8 mouse cellular contexts compared by ENCODE assay signal in the genomic region with DNA sequence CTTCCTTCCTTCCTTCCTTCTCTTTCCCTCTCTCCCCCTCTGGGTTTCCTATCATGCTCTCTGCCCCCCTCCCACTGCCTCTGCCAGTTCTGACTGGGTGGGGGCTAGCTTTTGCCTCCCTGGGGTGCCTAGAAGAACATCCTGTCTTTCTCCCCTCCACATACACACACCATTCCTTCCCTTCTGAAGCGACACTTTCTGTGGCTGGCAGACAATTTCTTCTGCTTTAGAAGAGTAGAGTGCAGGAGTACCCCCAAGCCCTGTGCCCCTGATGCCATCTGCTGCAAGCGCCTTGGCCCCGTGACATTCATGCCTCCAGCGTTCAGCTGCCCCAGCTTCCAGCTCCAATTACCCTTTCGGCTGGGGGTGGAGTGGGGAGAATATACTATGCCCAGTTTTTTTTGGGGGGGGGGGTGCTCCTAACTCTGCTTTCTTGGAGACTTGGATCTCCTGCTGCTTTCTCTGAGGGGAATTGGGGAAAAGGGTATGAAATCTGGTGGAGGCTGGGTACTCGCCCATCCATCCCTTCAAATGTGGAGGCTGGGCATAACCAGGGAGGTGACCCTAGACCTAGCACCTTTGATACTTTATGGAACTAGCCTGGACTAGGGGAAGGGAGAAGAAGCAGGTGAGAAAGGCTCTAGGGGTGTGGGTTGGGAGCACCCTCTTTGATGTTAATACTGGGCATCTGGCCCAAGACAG. TPM values are rescaled to one million over a fixed set of nuclear protein-coding genes. Genes with fewer than 3 reads are reported as not detected.
A peak's percentile ranks its signal among the peaks of the same experiment; 100 is the strongest.
DNase-seq lines count a peak whose midpoint lies in the region; ATAC-seq and TF ChIP-seq lines count a peak whose summit lies in the region.

No protein-coding gene starts in this region.

- H3K27ac ChIP-seq in layer of hippocampus, adult 2 months = peak overlapping the region; percentile 97
- peak overlapping the region; percentile 85 for H3K27ac ChIP-seq in embryonic facial prominence, embryonic 12.5 days
- H3K27ac ChIP-seq in hindbrain, embryonic 14.5 days = peak overlapping the region; percentile 97
- H3K27ac ChIP-seq in midbrain, embryonic 14.5 days (replicated peaks; ENCODE audit: low read depth, low read length) = peak overlapping the region; percentile 92

- WGBS in embryonic facial prominence, embryonic 12.5 days = 25% methylated on average over 6 of the region's 6 CpGs
- 18% methylated on average over 6 of the region's 6 CpGs for WGBS in hindbrain, embryonic 14.5 days
- WGBS in midbrain, embryonic 14.5 days = 15% methylated on average over 6 of the region's 6 CpGs

- peak overlapping the region; percentile 46 for H3K4me2 ChIP-seq in embryonic facial prominence, embryonic 12.5 days (replicated peaks)
- H3K4me2 ChIP-seq in hindbrain, embryonic 14.5 days (replicated peaks) = peak overlapping the region; percentile 56
- H3K4me2 ChIP-seq in midbrain, embryonic 14.5 days (ENCODE audit: low read length) = peak overlapping the region; percentile 73

- ATAC-seq in activated CD4-positive, CD25-positive, alpha-beta regulatory T cell, adult 4 months = peak; percentile 29
- no peak for ATAC-seq in embryonic facial prominence, embryonic 12.5 days (ENCODE audit: insufficient number of reproducible peaks, insufficient read depth, low FRiP score, low TSS enrichment)
- ATAC-seq in hindbrain, embryonic 14.5 days (ENCODE audit: low FRiP score) = no peak
- ATAC-seq in midbrain, embryonic 14.5 days (ENCODE audit: low FRiP score, low TSS enrichment) = no peak
- no peak for ATAC-seq in monocyte, adult 5-6 weeks (replicated peaks; ENCODE audit: insufficient number of reproducible peaks, low FRiP score, low TSS enrichment, poor library complexity, severe bottlenecking)

- peak overlapping the region; percentile 17; the same call in 1 of the 2 replicates for H3K9ac ChIP-seq in embryonic facial prominence, embryonic 12.5 days
- H3K9ac ChIP-seq in hindbrain, embryonic 14.5 days = peak overlapping the region; percentile 70
- H3K9ac ChIP-seq in midbrain, embryonic 14.5 days (replicated peaks; ENCODE audit: low read length) = peak overlapping the region; percentile 61

- peaks cover 88% of the 10 kb centered on the region for H3K4me1 ChIP-seq in embryonic facial prominence, embryonic 12.5 days
- peaks cover 93% of the 10 kb centered on the region for H3K4me1 ChIP-seq in hindbrain, embryonic 14.5 days (replicated peaks; ENCODE audit: control insufficient read depth, insufficient read depth, low read length)
- peaks cover 88% of the 10 kb centered on the region for H3K4me1 ChIP-seq in midbrain, embryonic 14.5 days (ENCODE audit: control insufficient read depth, insufficient read depth, low read length)

- H3K27me3 ChIP-seq in embryonic facial prominence, embryonic 12.5 days = no peaks in the 10 kb centered on the region
- H3K27me3 ChIP-seq in hindbrain, embryonic 14.5 days (ENCODE audit: control insufficient read depth, insufficient read depth, low read length) = no peaks in the 10 kb centered on the region
- H3K27me3 ChIP-seq in midbrain, embryonic 14.5 days (ENCODE audit: control insufficient read depth, insufficient read depth, low read length) = no peaks in the 10 kb centered on the region

- H3K9me3 ChIP-seq in embryonic facial prominence, embryonic 12.5 days = no peaks in the 10 kb centered on the region
- H3K9me3 ChIP-seq in hindbrain, embryonic 14.5 days (ENCODE audit: control insufficient read depth, low read length) = no peaks in the 10 kb centered on the region
- H3K9me3 ChIP-seq in midbrain, embryonic 14.5 days (ENCODE audit: control insufficient read depth, low read length) = no peaks in the 10 kb centered on the region

- no peaks in the 10 kb centered on the region for H3K36me3 ChIP-seq in embryonic facial prominence, embryonic 12.5 days
- H3K36me3 ChIP-seq in hindbrain, embryonic 14.5 days (replicated peaks; ENCODE audit: control insufficient read depth, insufficient read depth) = no peaks in the 10 kb centered on the region
- H3K36me3 ChIP-seq in midbrain, embryonic 14.5 days (ENCODE audit: control insufficient read depth, insufficient read depth, low read length) = 0 out of 2 replicates have a peak, but pooled peaks cover 2% of the 10 kb centered on the region

- TF ChIP-seq CTCF in layer of hippocampus, adult 2 months (conservative IDR thresholded peaks at IDR 0.05) = no peak

- no peak for DNase-seq in layer of hippocampus, adult 2 months (ENCODE audit: low spot score in 2 of 2)
- DNase-seq in layer of hippocampus, adult 8-10 months (ENCODE audit: low spot score in 2 of 2) = no peak
- no peak for DNase-seq in hindbrain, embryonic 14.5 days (ENCODE audit: low spot score)
- peak; percentile 57 for DNase-seq in midbrain, embryonic 14.5 days
- DNase-seq in urinary bladder, postnatal 36 days (ENCODE audit: low spot score in 2 of 2) = no peak

- peak overlapping the region; percentile 45 for H3K4me3 ChIP-seq in layer of hippocampus, adult 2 months
- H3K4me3 ChIP-seq in embryonic facial prominence, embryonic 12.5 days = no peak overlapping the region
- peak overlapping the region; percentile 24 for H3K4me3 ChIP-seq in hindbrain, embryonic 14.5 days (replicated peaks; ENCODE audit: low read length)
- H3K4me3 ChIP-seq in midbrain, embryonic 14.5 days (replicated peaks; ENCODE audit: low read depth, low read length) = peak overlapping the region; percentile 28

RNA-seq across cellular contexts. Expression of a gene that starts 7.5 kb away (rescaled TPM):
- 1,000 to 10,000 TPM in 1 of 2 experiments, 100 to 1,000 TPM in 1; 996 to 1,082 TPM for total RNA-seq in layer of hippocampus, adult 2 months (2021)
- 100 to 1,000 TPM; 919 to 985 (median 938) TPM for total RNA-seq in layer of hippocampus, adult 8-10 months (2022)
- polyA plus RNA-seq in activated CD4-positive, CD25-positive, alpha-beta regulatory T cell, adult 4 months (2017; shearing (Covaris generic)) = 1 to 10 TPM; 1.4 to 3.5 TPM
- polyA plus RNA-seq in embryonic facial prominence, embryonic 12.5 days (2016; fragmentation: Nextera tagmentation; extraction: Ambion mirVana) = 29.1 and 34.3 TPM in 2 replicates
- 165 and 181 TPM in 2 replicates for polyA plus RNA-seq in hindbrain, embryonic 14.5 days (2014; fragmentation: Nextera tagmentation; extraction: Ambion mirVana)
- polyA plus RNA-seq in midbrain, embryonic 14.5 days (2014; fragmentation: Nextera tagmentation; extraction: Ambion mirVana) = 175 and 194 TPM in 2 replicates
- 3.4 to 5.4 TPM (median 4.3 TPM) in 3 replicates for total RNA-seq in monocyte, adult 5-6 weeks (2017)

RNA-seq across cellular contexts. Expression of a gene that starts 18.7 kb away (rescaled TPM):
- 100 to 1,000 TPM; 146 to 148 TPM for total RNA-seq in layer of hippocampus, adult 2 months (2021)
- total RNA-seq in layer of hippocampus, adult 8-10 months (2022) = 100 to 1,000 TPM; 118 to 162 (median 138) TPM
- polyA plus RNA-seq in activated CD4-positive, CD25-positive, alpha-beta regulatory T cell, adult 4 months (2017; shearing (Covaris generic)) = 10 to 100 TPM; 19.1 to 27.9 TPM
- polyA plus RNA-seq in embryonic facial prominence, embryonic 12.5 days (2016; fragmentation: Nextera tagmentation; extraction: Ambion mirVana) = 70.4 and 73.6 TPM in 2 replicates
- 58.4 and 62.7 TPM in 2 replicates for polyA plus RNA-seq in hindbrain, embryonic 14.5 days (2014; fragmentation: Nextera tagmentation; extraction: Ambion mirVana)
- polyA plus RNA-seq in midbrain, embryonic 14.5 days (2014; fragmentation: Nextera tagmentation; extraction: Ambion mirVana) = 65.7 and 81.1 TPM in 2 replicates
- 10.9 to 25.7 TPM (median 22.4 TPM) in 3 replicates for total RNA-seq in monocyte, adult 5-6 weeks (2017)

RNA-seq across cellular contexts. Expression of a gene that starts 27.2 kb away (rescaled TPM):
- 10 to 100 TPM; 93.2 to 94.0 TPM for total RNA-seq in layer of hippocampus, adult 2 months (2021)
- total RNA-seq in layer of hippocampus, adult 8-10 months (2022) = 10 to 100 TPM; 86.6 to 99.6 (median 92.7) TPM
- 1 to 10 TPM; 2.9 to 5.4 TPM for polyA plus RNA-seq in activated CD4-positive, CD25-positive, alpha-beta regulatory T cell, adult 4 months (2017; shearing (Covaris generic))
- 1.6 and 1.7 TPM in 2 replicates for polyA plus RNA-seq in embryonic facial prominence, embryonic 12.5 days (2016; fragmentation: Nextera tagmentation; extraction: Ambion mirVana)
- polyA plus RNA-seq in hindbrain, embryonic 14.5 days (2014; fragmentation: Nextera tagmentation; extraction: Ambion mirVana) = 3.4 and 4.1 TPM in 2 replicates
- polyA plus RNA-seq in midbrain, embryonic 14.5 days (2014; fragmentation: Nextera tagmentation; extraction: Ambion mirVana) = 3.0 TPM in 2 replicates
- 0.68 to 4.7 TPM (median 1.9 TPM) in 3 replicates for total RNA-seq in monocyte, adult 5-6 weeks (2017)

RNA-seq across cellular contexts. Expression of a gene that starts 46.9 kb away (rescaled TPM):
- total RNA-seq in layer of hippocampus, adult 2 months (2021) = not detected
- total RNA-seq in layer of hippocampus, adult 8-10 months (2022) = not detected
- not detected for polyA plus RNA-seq in activated CD4-positive, CD25-positive, alpha-beta regulatory T cell, adult 4 months (2017; shearing (Covaris generic))
- not detected in 2 replicates for polyA plus RNA-seq in embryonic facial prominence, embryonic 12.5 days (2016; fragmentation: Nextera tagmentation; extraction: Ambion mirVana)
- polyA plus RNA-seq in hindbrain, embryonic 14.5 days (2014; fragmentation: Nextera tagmentation; extraction: Ambion mirVana) = not detected in 2 replicates
- polyA plus RNA-seq in midbrain, embryonic 14.5 days (2014; fragmentation: Nextera tagmentation; extraction: Ambion mirVana) = not detected in 2 replicates
- not detected in 3 replicates for total RNA-seq in monocyte, adult 5-6 weeks (2017)

RNA-seq across cellular contexts. Expression of a gene that starts 47.4 kb away (rescaled TPM):
- total RNA-seq in layer of hippocampus, adult 2 months (2021) = 100 to 1,000 TPM; 168 to 178 TPM
- total RNA-seq in layer of hippocampus, adult 8-10 months (2022) = 100 to 1,000 TPM; 140 to 201 (median 177) TPM
- 10 to 100 TPM; 19.9 to 22.0 TPM for polyA plus RNA-seq in activated CD4-positive, CD25-positive, alpha-beta regulatory T cell, adult 4 months (2017; shearing (Covaris generic))
- 35.2 and 35.6 TPM in 2 replicates for polyA plus RNA-seq in embryonic facial prominence, embryonic 12.5 days (2016; fragmentation: Nextera tagmentation; extraction: Ambion mirVana)
- polyA plus RNA-seq in hindbrain, embryonic 14.5 days (2014; fragmentation: Nextera tagmentation; extraction: Ambion mirVana) = 23.6 and 24.1 TPM in 2 replicates
- 25.0 and 35.9 TPM in 2 replicates for polyA plus RNA-seq in midbrain, embryonic 14.5 days (2014; fragmentation: Nextera tagmentation; extraction: Ambion mirVana)
- 108 to 125 TPM (median 112 TPM) in 3 replicates for total RNA-seq in monocyte, adult 5-6 weeks (2017)

Comparison
In these comparisons a context has a peak if more than half of its experiments do, and no peak if none do; other contexts are left out.
1. H3K9ac ChIP-seq: peak in every context shown above with its lines; median percentile 70 in hindbrain, embryonic 14.5 days; 61 in midbrain, embryonic 14.5 days; 17 in embryonic facial prominence, embryonic 12.5 days.